Mouse (Mus musculus): ENCODE data around the gene Hectd3. TPM values are rescaled to one million over a fixed set of nuclear protein-coding genes. Genes with fewer than 3 reads are reported as not detected.

Hectd3 gene
- polyA plus RNA-seq, 1 experiment from 2014 or later: 25.1 TPM

- H3K4me3 ChIP-seq (ENCODE audit: low read depth, low read length): no peak overlapping the region
- ATAC-seq: no peak
- H3K27me3 ChIP-seq (replicated peaks; ENCODE audit: control insufficient read depth, insufficient read depth, low read length): no peaks in the 10 kb centered on the region
- no peak overlapping the region for H3K4me2 ChIP-seq (replicated peaks; ENCODE audit: low read depth)
- H3K9ac ChIP-seq (ENCODE audit: low read depth, low read length): no peak overlapping the region
- WGBS: 86% methylated on average over 4 of the region's 4 CpGs
- no peak for TF ChIP-seq CTCF (IDR thresholded peaks at IDR 0.05; ENCODE audit: low read depth)
- H3K36me3 ChIP-seq (ENCODE audit: control insufficient read depth, insufficient read depth): no peaks in the 10 kb centered on the region
- H3K27ac ChIP-seq (ENCODE audit: low read depth, low read length): no peak overlapping the region
- no peaks in the 10 kb centered on the region for H3K4me1 ChIP-seq (replicated peaks; ENCODE audit: control insufficient read depth, insufficient read depth, low read length)
- H3K9me3 ChIP-seq (ENCODE audit: control insufficient read depth): no peaks in the 10 kb centered on the region
Observed at GRCm38 (mm10) chr4:117052626-117053025, 57.5 kb downstream of the Hectd3 start.

GRCm38 (mm10) chr4:117053956-117054355 lies 58.8 kb downstream of the Hectd3 start:
- Histone ChIP-seq H3K9ac (ENCODE audit: low read depth, low read length) (no peak overlapping the region), H3K27me3 (replicated peaks; ENCODE audit: control insufficient read depth, insufficient read depth, low read length) (no peaks in the 10 kb centered on the region), H3K9me3 (ENCODE audit: control insufficient read depth) (no peaks in the 10 kb centered on the region), H3K4me3 (ENCODE audit: low read depth, low read length) (no peak overlapping the region), H3K4me2 (replicated peaks; ENCODE audit: low read depth) (no peak overlapping the region), H3K27ac (ENCODE audit: low read depth, low read length) (no peak overlapping the region), H3K4me1 (replicated peaks; ENCODE audit: control insufficient read depth, insufficient read depth, low read length) (no peaks in the 10 kb centered on the region), H3K36me3 (ENCODE audit: control insufficient read depth, insufficient read depth) (no peaks in the 10 kb centered on the region)
- WGBS: 94% methylated on average over 4 of the region's 4 CpGs
- ATAC-seq: no peak
- TF ChIP-seq CTCF (IDR thresholded peaks at IDR 0.05; ENCODE audit: low read depth): no peak

Other genes with a start within 250 kb of the Hectd3 start
- 13.3 and 14.7 TPM in 2 replicates for gene Toe1, start 187.7 kb upstream of the Hectd3 start, polyA plus RNA-seq (2015; fragmentation: Nextera tagmentation; extraction: Ambion mirVana)
- gene Mutyh, start 187.6 kb upstream of the Hectd3 start, polyA plus RNA-seq (2015; fragmentation: Nextera tagmentation; extraction: Ambion mirVana): 2.6 and 2.9 TPM in 2 replicates
- gene Hpdl, start 173.6 kb upstream of the Hectd3 start, polyA plus RNA-seq (2015; fragmentation: Nextera tagmentation; extraction: Ambion mirVana): 0.51 and 0.99 TPM in 2 replicates
- 1.9 and 2.1 TPM in 2 replicates for gene Zswim5, start 117.9 kb upstream of the Hectd3 start, polyA plus RNA-seq (2015; fragmentation: Nextera tagmentation; extraction: Ambion mirVana)
- 53.9 and 56.9 TPM in 2 replicates for gene Urod, start 904 bp upstream of the Hectd3 start, polyA plus RNA-seq (2015; fragmentation: Nextera tagmentation; extraction: Ambion mirVana)
- gene Eif2b3, start 24.1 kb downstream of the Hectd3 start, polyA plus RNA-seq (2015; fragmentation: Nextera tagmentation; extraction: Ambion mirVana): 16.1 TPM in 2 replicates
- 1.3 and 1.4 TPM in 2 replicates for gene Ptch2, start 100.8 kb downstream of the Hectd3 start, polyA plus RNA-seq (2015; fragmentation: Nextera tagmentation; extraction: Ambion mirVana)
- 2.9 and 3.5 TPM in 2 replicates for gene Btbd19, start 130.4 kb downstream of the Hectd3 start, polyA plus RNA-seq (2015; fragmentation: Nextera tagmentation; extraction: Ambion mirVana)
- gene Tctex1d4, start 131.5 kb downstream of the Hectd3 start, polyA plus RNA-seq (2015; fragmentation: Nextera tagmentation; extraction: Ambion mirVana): 0.22 TPM in 2 replicates
- 5.3 and 7.0 TPM in 2 replicates for gene Plk3, start 138.6 kb downstream of the Hectd3 start, polyA plus RNA-seq (2015; fragmentation: Nextera tagmentation; extraction: Ambion mirVana)
- gene Rps8, start 160.9 kb downstream of the Hectd3 start, polyA plus RNA-seq (2015; fragmentation: Nextera tagmentation; extraction: Ambion mirVana): 563 and 564 TPM in 2 replicates
- 6.8 and 7.9 TPM in 2 replicates for gene Kif2c, start 187.3 kb downstream of the Hectd3 start, polyA plus RNA-seq (2015; fragmentation: Nextera tagmentation; extraction: Ambion mirVana)

Data from intestine, postnatal 0 days (tissue).